Mouse (Mus musculus) intestine, embryonic 15.5 days (tissue): ENCODE data around the gene Rtl10. TPM values are rescaled to one million over a fixed set of nuclear protein-coding genes. Genes with fewer than 3 reads are reported as not detected.

ENCODE experiments used
- ATAC-seq: fragments of 200-750 bp; cut with Nextera tagmentation; 2 replicates; pipeline ENCODE4 v1.8.0; 2017; ENCODE audit warnings: moderate TSS enrichment, moderate library complexity
- H3K27ac ChIP-seq: fragments of 300-500 bp; sonication (generic); 2 replicates; pipeline ENCODE4 v1.5.1; 2015; ENCODE audit warnings: mild to moderate bottlenecking, inconsistent platforms
- H3K27me3 ChIP-seq: fragments of 300-500 bp; sonication (generic); replicated peaks from 2 replicates; pipeline ENCODE4 v1.6.1; 2015; ENCODE audit warnings: inconsistent platforms
- H3K36me3 ChIP-seq: fragments of 300-500 bp; sonication (generic); 2 replicates; pipeline ENCODE4 v1.6.1; 2015; ENCODE audit warnings: inconsistent platforms
- H3K4me1 ChIP-seq: fragments of 300-500 bp; sonication (generic); replicated peaks from 2 replicates; pipeline ENCODE4 v1.6.1; 2015; ENCODE audit warnings: inconsistent platforms
- H3K4me2 ChIP-seq: fragments of 300-500 bp; sonication (generic); replicated peaks from 2 replicates; pipeline ENCODE4 v1.6.1; 2015; ENCODE audit warnings: mild to moderate bottlenecking, inconsistent platforms
- H3K4me3 ChIP-seq: fragments of 300-500 bp; sonication (generic); replicated peaks from 2 replicates; pipeline ENCODE4 v1.5.1; 2015; ENCODE audit warnings: inconsistent platforms
- H3K9ac ChIP-seq: fragments of 300-500 bp; sonication (generic); 2 replicates; pipeline ENCODE4 v1.6.1; 2015; ENCODE audit warnings: inconsistent platforms
- H3K9me3 ChIP-seq: fragments of 300-500 bp; sonication (generic); 2 replicates; pipeline ENCODE4 v1.6.1; 2016; ENCODE audit warnings: inconsistent platforms
- WGBS: fragments of 180-500 bp; shearing (Covaris S2); methylation state at CpG from one replicate; pipeline ENCODE4 v1.1.7; 2015; 5-methylcytosine and 5-hydroxymethylcytosine counted together
- polyA plus RNA-seq: library from polyadenylated mRNA; unstranded; fragments of >200 nt; fragmentation: Nextera tagmentation; extraction: Ambion mirVana; gene quantifications from 2 replicates; pipeline ENCODE4 v1.2.1, GENCODE M21; 2015

The Rtl10 gene
- polyA plus RNA-seq, 1 experiment from 2014 or later = 3.2 TPM

- Histone ChIP-seq H3K9ac (no peak overlapping the region), H3K36me3 (no peaks in the 10 kb centered on the region), H3K27ac (no peak overlapping the region), H3K4me3 (no peak overlapping the region), H3K9me3 (no peaks in the 10 kb centered on the region), H3K4me1 (peaks cover 12% of the 10 kb centered on the region), H3K4me2 (no peak overlapping the region), H3K27me3 (no peaks in the 10 kb centered on the region)
- 59% methylated on average over 3 of the region's 3 CpGs for WGBS
- no peak for ATAC-seq
Measured at GRCm38 (mm10) chr16:18464271-18464670, 34.4 kb upstream of the Rtl10 start.

GRCm38 (mm10) chr16:18470829-18471228 is 27.9 kb upstream of the Rtl10 start:
- no peak overlapping the region for H3K27ac ChIP-seq
- no peak overlapping the region for H3K4me2 ChIP-seq
- no peak for ATAC-seq
- no peaks in the 10 kb centered on the region for H3K36me3 ChIP-seq
- no peaks in the 10 kb centered on the region for H3K27me3 ChIP-seq
- no peaks in the 10 kb centered on the region for H3K4me1 ChIP-seq
- no peaks in the 10 kb centered on the region for H3K9me3 ChIP-seq
- H3K9ac ChIP-seq = no peak overlapping the region
- no peak overlapping the region for H3K4me3 ChIP-seq
- WGBS = 33% methylated on average over 1 of the region's 1 CpGs

GRCm38 (mm10) chr16:18471381-18471955 is 27.2 kb upstream of the Rtl10 start:
- H3K4me1 ChIP-seq = no peaks in the 10 kb centered on the region
- no peak overlapping the region for H3K4me3 ChIP-seq
- no peak overlapping the region for H3K9ac ChIP-seq
- no peak for ATAC-seq
- no peaks in the 10 kb centered on the region for H3K27me3 ChIP-seq
- no peak overlapping the region for H3K4me2 ChIP-seq
- WGBS = 59% methylated on average over 11 of the region's 11 CpGs
- no peaks in the 10 kb centered on the region for H3K36me3 ChIP-seq
- no peak overlapping the region for H3K27ac ChIP-seq
- H3K9me3 ChIP-seq = no peaks in the 10 kb centered on the region

- no peaks in the 10 kb centered on the region for H3K36me3 ChIP-seq
- H3K27me3 ChIP-seq = no peaks in the 10 kb centered on the region
- WGBS = 91% methylated on average over 6 of the region's 6 CpGs
- no peak overlapping the region for H3K27ac ChIP-seq
- H3K4me1 ChIP-seq = no peaks in the 10 kb centered on the region
- H3K9me3 ChIP-seq = no peaks in the 10 kb centered on the region
- H3K4me2 ChIP-seq = no peak overlapping the region
- H3K9ac ChIP-seq = no peak overlapping the region
- no peak for ATAC-seq
- no peak overlapping the region for H3K4me3 ChIP-seq
Measured at GRCm38 (mm10) chr16:18471976-18472375, 26.7 kb upstream of the Rtl10 start.

GRCm38 (mm10) chr16:18472416-18472815 is 26.3 kb upstream of the Rtl10 start:
- no peak for ATAC-seq
- Histone ChIP-seq H3K4me2 (no peak overlapping the region), H3K4me1 (no peaks in the 10 kb centered on the region)

GRCm38 (mm10) chr16:18472976-18473375 is 25.7 kb upstream of the Rtl10 start:
- no peaks in the 10 kb centered on the region for H3K4me1 ChIP-seq
- no peaks in the 10 kb centered on the region for H3K36me3 ChIP-seq
- no peak overlapping the region for H3K4me3 ChIP-seq
- WGBS = 88% methylated on average over 8 of the region's 8 CpGs
- peak; percentile 77 for ATAC-seq
- H3K4me2 ChIP-seq = no peak overlapping the region
- no peaks in the 10 kb centered on the region for H3K9me3 ChIP-seq
- H3K9ac ChIP-seq = no peak overlapping the region
- H3K27ac ChIP-seq = no peak overlapping the region
- no peaks in the 10 kb centered on the region for H3K27me3 ChIP-seq

More at GRCm38 (mm10) chr16:18472416-18472815, 26.3 kb upstream of the Rtl10 start:
- Histone ChIP-seq H3K9ac (no peak overlapping the region), H3K36me3 (no peaks in the 10 kb centered on the region), H3K9me3 (no peaks in the 10 kb centered on the region), H3K27me3 (no peaks in the 10 kb centered on the region), H3K27ac (no peak overlapping the region), H3K4me3 (no peak overlapping the region)
- 87% methylated on average over 4 of the region's 4 CpGs for WGBS

- Histone ChIP-seq H3K36me3 (no peaks in the 10 kb centered on the region), H3K9me3 (no peaks in the 10 kb centered on the region), H3K27ac (no peak overlapping the region), H3K9ac (no peak overlapping the region), H3K27me3 (no peaks in the 10 kb centered on the region), H3K4me3 (no peak overlapping the region), H3K4me1 (no peaks in the 10 kb centered on the region), H3K4me2 (no peak overlapping the region)
- ATAC-seq = no peak
- 78% methylated on average over 2 of the region's 2 CpGs for WGBS
Measured at GRCm38 (mm10) chr16:18474021-18474420, 24.7 kb upstream of the Rtl10 start.

GRCm38 (mm10) chr16:18477996-18478395 is 20.7 kb upstream of the Rtl10 start:
- no peak overlapping the region for H3K4me3 ChIP-seq
- no peak overlapping the region for H3K4me2 ChIP-seq
- no peaks in the 10 kb centered on the region for H3K36me3 ChIP-seq
- WGBS = 71% methylated on average over 6 of the region's 6 CpGs
- H3K27me3 ChIP-seq = no peaks in the 10 kb centered on the region
- no peaks in the 10 kb centered on the region for H3K9me3 ChIP-seq
- no peak for ATAC-seq
- H3K27ac ChIP-seq = no peak overlapping the region
- H3K9ac ChIP-seq = no peak overlapping the region
- no peaks in the 10 kb centered on the region for H3K4me1 ChIP-seq

GRCm38 (mm10) chr16:18479667-18480066 is 19.0 kb upstream of the Rtl10 start:
- H3K4me2 ChIP-seq = no peak overlapping the region
- no peaks in the 10 kb centered on the region for H3K9me3 ChIP-seq
- H3K27ac ChIP-seq = no peak overlapping the region
- WGBS = 51% methylated on average over 7 of the region's 7 CpGs
- H3K36me3 ChIP-seq = no peaks in the 10 kb centered on the region
- no peaks in the 10 kb centered on the region for H3K27me3 ChIP-seq
- H3K9ac ChIP-seq = no peak overlapping the region
- H3K4me1 ChIP-seq = no peaks in the 10 kb centered on the region
- H3K4me3 ChIP-seq = no peak overlapping the region
- ATAC-seq = no peak

GRCm38 (mm10) chr16:18480933-18481485 is 17.7 kb upstream of the Rtl10 start:
- no peaks in the 10 kb centered on the region for H3K36me3 ChIP-seq
- no peak overlapping the region for H3K27ac ChIP-seq
- H3K27me3 ChIP-seq = no peaks in the 10 kb centered on the region
- no peaks in the 10 kb centered on the region for H3K9me3 ChIP-seq
- no peak overlapping the region for H3K9ac ChIP-seq
- 72% methylated on average over 4 of the region's 4 CpGs for WGBS
- no peak for ATAC-seq
- no peak overlapping the region for H3K4me2 ChIP-seq
- no peaks in the 10 kb centered on the region for H3K4me1 ChIP-seq
- no peak overlapping the region for H3K4me3 ChIP-seq

- Histone ChIP-seq H3K36me3 (no peaks in the 10 kb centered on the region), H3K9me3 (no peaks in the 10 kb centered on the region), H3K27me3 (no peaks in the 10 kb centered on the region), H3K4me2 (no peak overlapping the region), H3K4me3 (no peak overlapping the region), H3K9ac (no peak overlapping the region), H3K4me1 (no peaks in the 10 kb centered on the region), H3K27ac (no peak overlapping the region)
- WGBS = 90% methylated on average over 3 of the region's 3 CpGs
- no peak for ATAC-seq
Measured at GRCm38 (mm10) chr16:18482431-18482830, 16.3 kb upstream of the Rtl10 start.

- ATAC-seq = no peak
- 68% methylated on average over 5 of the region's 5 CpGs for WGBS
- Histone ChIP-seq H3K9me3 (no peaks in the 10 kb centered on the region), H3K36me3 (no peaks in the 10 kb centered on the region), H3K4me1 (no peaks in the 10 kb centered on the region), H3K27ac (no peak overlapping the region), H3K9ac (no peak overlapping the region), H3K4me2 (no peak overlapping the region), H3K4me3 (no peak overlapping the region), H3K27me3 (no peaks in the 10 kb centered on the region)
Measured at GRCm38 (mm10) chr16:18483839-18484238, 14.9 kb upstream of the Rtl10 start.

- no peak overlapping the region for H3K9ac ChIP-seq
- H3K27ac ChIP-seq = no peak overlapping the region
- H3K36me3 ChIP-seq = no peaks in the 10 kb centered on the region
- no peaks in the 10 kb centered on the region for H3K9me3 ChIP-seq
- WGBS = 38% methylated on average over 4 of the region's 4 CpGs
- H3K27me3 ChIP-seq = no peaks in the 10 kb centered on the region
- no peak overlapping the region for H3K4me2 ChIP-seq
- H3K4me1 ChIP-seq = no peaks in the 10 kb centered on the region
- ATAC-seq = no peak
- no peak overlapping the region for H3K4me3 ChIP-seq
Measured at GRCm38 (mm10) chr16:18484386-18484785, 14.3 kb upstream of the Rtl10 start.
